ENCODE assay signal across 8 mouse cellular contexts in genomic region chr11:86544639-86545299, GRCm38 (mm10). TPM values are rescaled to one million over a fixed set of nuclear protein-coding genes. Genes with fewer than 3 reads are reported as not detected.
A peak's percentile ranks its signal among the peaks of the same experiment; 100 is the strongest.
DNase-seq lines count a peak whose midpoint lies in the region; ATAC-seq and TF ChIP-seq lines count a peak whose summit lies in the region.

Gene Rps6kb1 (minus strand): TSS chr11:86544805.
Gene Tubd1 (plus strand): TSS chr11:86544991.

- H3K9ac ChIP-seq in forebrain, embryonic 16.5 days (replicated peaks; ENCODE audit: low read depth, low read length): peak within 1 kb of the TSS; percentile 96
- peak within 1 kb of the TSS; percentile 93 for H3K9ac ChIP-seq in lung, embryonic 14.5 days

- H3K27ac ChIP-seq in forebrain, embryonic 16.5 days (ENCODE audit: low read length): peak within 1 kb of the TSS; percentile 85
- peak within 1 kb of the TSS; percentile 92 for H3K27ac ChIP-seq in layer of hippocampus, adult 2 months
- H3K27ac ChIP-seq in lung, embryonic 14.5 days (ENCODE audit: low read depth): peak within 1 kb of the TSS; percentile 84
- no peak within 1 kb of the TSS; the same call in 1 of the 2 replicates for H3K27ac ChIP-seq in olfactory bulb, adult 2 months (ENCODE audit: insufficient read depth, low read depth, low read length)
- H3K27ac ChIP-seq in thymus, adult 2 months (ENCODE audit: control insufficient read depth, insufficient read depth, low read length): peak within 1 kb of the TSS; percentile 57

- intact Hi-C loops in heart, postnatal 36 days (cut with DNase I): no loop called here

- no peaks in the 10 kb centered on the region for H3K27me3 ChIP-seq in G1E (ENCODE audit: insufficient read depth, low read length)
- H3K27me3 ChIP-seq in forebrain, embryonic 16.5 days (replicated peaks; ENCODE audit: control insufficient read depth, insufficient read depth, low read length): no peaks in the 10 kb centered on the region
- no peaks in the 10 kb centered on the region for H3K27me3 ChIP-seq in lung, embryonic 14.5 days (ENCODE audit: insufficient read depth, low read length)
- H3K27me3 ChIP-seq in thymus, adult 2 months (ENCODE audit: control insufficient read depth, insufficient read depth, low read length): no peaks in the 10 kb centered on the region

- H3K4me3 ChIP-seq in G1E (ENCODE audit: low read depth, low read length): peak within 1 kb of the TSS; percentile 85
- H3K4me3 ChIP-seq in forebrain, embryonic 16.5 days (replicated peaks; ENCODE audit: low read length): peak within 1 kb of the TSS; percentile 93
- peak within 1 kb of the TSS; percentile 89 for H3K4me3 ChIP-seq in layer of hippocampus, adult 2 months
- peak within 1 kb of the TSS; percentile 95 for H3K4me3 ChIP-seq in lung, embryonic 14.5 days (ENCODE audit: low read depth, low read length)
- peak within 1 kb of the TSS; percentile 83 for H3K4me3 ChIP-seq in olfactory bulb, adult 2 months (ENCODE audit: insufficient read depth, low read depth, low read length)
- peak within 1 kb of the TSS; percentile 61 for H3K4me3 ChIP-seq in thymus, adult 2 months (ENCODE audit: control insufficient read depth, insufficient read depth, low read length)

- peak; percentile 94 for ATAC-seq in G1E (ENCODE audit: extremely low read depth, insufficient number of reproducible peaks, low FRiP score, poor library complexity, severe bottlenecking)
- ATAC-seq in forebrain, embryonic 16.5 days: peak; percentile 99
- peak; percentile 99 for ATAC-seq in lung, embryonic 14.5 days (ENCODE audit: insufficient read depth)

- H3K36me3 ChIP-seq in G1E (replicated peaks): peaks cover 33% of the 10 kb centered on the region
- H3K36me3 ChIP-seq in forebrain, embryonic 16.5 days (ENCODE audit: control insufficient read depth, insufficient read depth): no peaks in the 10 kb centered on the region
- H3K36me3 ChIP-seq in lung, embryonic 14.5 days (ENCODE audit: insufficient read depth): 0 out of 2 replicates have a peak, but pooled peaks cover 5% of the 10 kb centered on the region
- H3K36me3 ChIP-seq in thymus, adult 2 months (ENCODE audit: control insufficient read depth, insufficient read depth, low read length): peaks cover 5% of the 10 kb centered on the region

- TF ChIP-seq POLR2A in olfactory bulb, adult 2 months (IDR thresholded peaks at IDR 0.05; ENCODE audit: insufficient read depth, low read depth, low read length): peak; percentile 92
- peak; percentile 94 for TF ChIP-seq POLR2A in thymus, adult 2 months (IDR thresholded peaks at IDR 0.05; ENCODE audit: control insufficient read depth, extremely low read depth, insufficient read depth, low read length, poor library complexity)

- no peak for TF ChIP-seq CTCF in G1E (IDR thresholded peaks at IDR 0.05; ENCODE audit: low read depth, low read length)
- no peak for TF ChIP-seq CTCF in layer of hippocampus, adult 2 months (conservative IDR thresholded peaks at IDR 0.05)
- TF ChIP-seq CTCF in lung, embryonic 14.5 days (IDR thresholded peaks at IDR 0.05; ENCODE audit: low read depth): no peak
- no peak for TF ChIP-seq CTCF in olfactory bulb, adult 2 months (IDR thresholded peaks at IDR 0.05; ENCODE audit: insufficient read depth, low read depth, low read length)
- peak; percentile 55; the same call in 1 of the 2 replicates for TF ChIP-seq CTCF in thymus, adult 2 months (IDR thresholded peaks at IDR 0.05; ENCODE audit: borderline replicate concordance, control insufficient read depth, extremely low read depth, insufficient read depth, low read length, poor library complexity)

- DNase-seq in G1E (ENCODE audit: low spot score): peak; percentile 91
- DNase-seq in cerebellum, adult 18-20 months: peak; percentile 99 to 100
- DNase-seq in heart, postnatal 36 days: peak; percentile 98
- peak; percentile 99 to 100 for DNase-seq in layer of hippocampus, adult 2 months (ENCODE audit: low spot score in 2 of 2)
- DNase-seq in lung, embryonic 14.5 days: peak; percentile 100
- peak; percentile 98 for DNase-seq in thymus, adult 2 months

- peak within 1 kb of the TSS; percentile 72 for H3K4me2 ChIP-seq in forebrain, embryonic 16.5 days (ENCODE audit: low read length)
- H3K4me2 ChIP-seq in lung, embryonic 14.5 days: peak within 1 kb of the TSS; percentile 79

- no peaks in the 10 kb centered on the region for H3K9me3 ChIP-seq in G1E (replicated peaks)
- no peaks in the 10 kb centered on the region for H3K9me3 ChIP-seq in forebrain, embryonic 16.5 days (ENCODE audit: control insufficient read depth, low read length)
- H3K9me3 ChIP-seq in lung, embryonic 14.5 days (ENCODE audit: low read depth, low read length): no peaks in the 10 kb centered on the region

- peaks cover 27% of the 10 kb centered on the region for H3K4me1 ChIP-seq in G1E (ENCODE audit: insufficient read depth, low read depth, low read length)
- H3K4me1 ChIP-seq in forebrain, embryonic 16.5 days (replicated peaks; ENCODE audit: control insufficient read depth, insufficient read depth, low read length): peaks cover 15% of the 10 kb centered on the region
- peaks cover 7% of the 10 kb centered on the region; the same call in 1 of the 2 replicates for H3K4me1 ChIP-seq in lung, embryonic 14.5 days (ENCODE audit: insufficient read depth)
- H3K4me1 ChIP-seq in olfactory bulb, adult 2 months (ENCODE audit: control insufficient read depth, insufficient read depth, low read length): no peaks in the 10 kb centered on the region; the same call in 1 of the 2 replicates
- H3K4me1 ChIP-seq in thymus, adult 2 months (replicated peaks; ENCODE audit: control insufficient read depth, insufficient read depth, low read length): peaks cover 7% of the 10 kb centered on the region

- under 1% methylated on average over 43 of the region's 43 CpGs for WGBS in forebrain, embryonic 16.5 days
- under 1% methylated on average over 43 of the region's 43 CpGs for WGBS in lung, embryonic 14.5 days
- under 1% methylated on average over 43 of the region's 43 CpGs for WGBS in olfactory bulb, adult 2 months
- WGBS in thymus, adult 2 months: under 1% methylated on average over 43 of the region's 43 CpGs

RNA-seq across cellular contexts. Expression of gene Rps6kb1, which starts in this region (rescaled TPM):
- total RNA-seq in G1E (2014; fragmentation: Nextera tagmentation): 59.9 and 73.0 TPM in 2 replicates
- 31.7 and 38.1 TPM in 2 replicates for total RNA-seq in G1E (2017)
- 17.2 and 17.6 TPM in 2 replicates for polyA plus RNA-seq in G1E (2012)
- polyA plus RNA-seq in forebrain, embryonic 16.5 days (2015; fragmentation: Nextera tagmentation; extraction: Ambion mirVana): 57.1 and 66.4 TPM in 2 replicates
- 10 to 100 TPM; 19.3 to 23.2 TPM for total RNA-seq in heart, postnatal 36 days (2021)
- total RNA-seq in layer of hippocampus, adult 2 months (2021): 10 to 100 TPM; 43.8 to 44.2 TPM
- polyA plus RNA-seq in lung, embryonic 14.5 days (2014; fragmentation: Nextera tagmentation; extraction: Ambion mirVana): 58.8 and 66.5 TPM in 2 replicates
- polyA plus RNA-seq in olfactory bulb, adult 2 months (2012; ENCODE audit: insufficient read depth, insufficient read length, low replicate concordance, missing spikeins): not detected in 2 replicates
- polyA plus RNA-seq in thymus, adult 2 months (2012; rRNA removed): 12.2 and 12.3 TPM in 2 replicates

RNA-seq across cellular contexts. Expression of gene Tubd1, which starts in this region (rescaled TPM):
- 11.7 and 13.7 TPM in 2 replicates for total RNA-seq in G1E (2014; fragmentation: Nextera tagmentation)
- total RNA-seq in G1E (2017): 8.6 and 10.6 TPM in 2 replicates
- 0.25 and 0.29 TPM in 2 replicates for polyA plus RNA-seq in G1E (2012)
- polyA plus RNA-seq in forebrain, embryonic 16.5 days (2015; fragmentation: Nextera tagmentation; extraction: Ambion mirVana): 10.9 and 11.3 TPM in 2 replicates
- 1 to 10 TPM; 6.2 to 6.7 TPM for total RNA-seq in heart, postnatal 36 days (2021)
- 1 to 10 TPM; 6.0 to 8.2 TPM for total RNA-seq in layer of hippocampus, adult 2 months (2021)
- polyA plus RNA-seq in lung, embryonic 14.5 days (2014; fragmentation: Nextera tagmentation; extraction: Ambion mirVana): 14.2 and 14.7 TPM in 2 replicates
- not detected in 2 replicates for polyA plus RNA-seq in olfactory bulb, adult 2 months (2012; ENCODE audit: insufficient read depth, insufficient read length, low replicate concordance, missing spikeins)
- polyA plus RNA-seq in thymus, adult 2 months (2012; rRNA removed): 5.7 and 5.9 TPM in 2 replicates
